Mouse (Mus musculus) left cerebral cortex, adult 2 months (tissue): ENCODE measurements around the gene Osgep. TPM values are rescaled to one million over a fixed set of nuclear protein-coding genes. Genes with fewer than 3 reads are reported as not detected.
"Not testable (repeated sequence)": the region's sequence is repeated elsewhere in the genome, so short reads cannot be mapped to it uniquely, and the experiment has no call there.

Experiments used
- DNase-seq, 2 experiments: peaks; one replicate each; pipeline ENCODE4 v3.0.0; 2021 to 2022; ENCODE audit warnings: low spot score in 2 of 2, mixed read lengths in 1 of 2; ENCODE audit errors: extremely low spot score in 1 of 2
- H3K27ac ChIP-seq: fragments of 200-600 bp; 2 replicates; pipeline ENCODE4 v1.8.1; 2022
- H3K4me3 ChIP-seq: fragments of 200-600 bp; 2 replicates; pipeline ENCODE4 v1.8.1; 2022
- CTCF ChIP-seq: fragments of 200-600 bp; IDR thresholded peaks from 2 replicates; pipeline ENCODE4 v1.8.1; 2022; ENCODE audit warnings: antibody characterized with exemption, mild to moderate bottlenecking, moderate library complexity
- intact Hi-C: fragments of 180-260 bp; cut with DNase I; formaldehyde crosslinking; loops from one replicate; pipeline ENCODE4 v1.15.1; 2025
- long read RNA-seq, 2 experiments: library from polyadenylated mRNA; stranded (forward); transcript quantifications; one replicate each; pipeline ENCODE4 v2.0.0; 2021; ENCODE audit warnings: borderline mapping rate in 2 of 2
- total RNA-seq, 2 experiments: library from RNA; stranded (reverse); gene quantifications; 2 replicates each; pipeline ENCODE4 v1.2.3; 2021

Gene Osgep
- total RNA-seq, result 10 to 100 TPM; 29.2 to 34.8 TPM
- long read RNA-seq, experiment 1, transcript Osgep-202 (11 exons, 3,388 nt), result major isoform, 18 of 30 reads
- long read RNA-seq, experiment 1, partial matches to known transcripts, result 1 of 30 reads
- long read RNA-seq, experiment 1, other reads (novel, unspliced or antisense), result 10 of 30 reads
- long read RNA-seq, experiment 2, transcript Osgep-202 (11 exons, 3,388 nt), result major isoform, 15 of 22 reads
- long read RNA-seq, experiment 2, partial matches to known transcripts, result 0 of 22 reads
- long read RNA-seq, experiment 2, other reads (novel, unspliced or antisense), result 7 of 22 reads

DNA sequence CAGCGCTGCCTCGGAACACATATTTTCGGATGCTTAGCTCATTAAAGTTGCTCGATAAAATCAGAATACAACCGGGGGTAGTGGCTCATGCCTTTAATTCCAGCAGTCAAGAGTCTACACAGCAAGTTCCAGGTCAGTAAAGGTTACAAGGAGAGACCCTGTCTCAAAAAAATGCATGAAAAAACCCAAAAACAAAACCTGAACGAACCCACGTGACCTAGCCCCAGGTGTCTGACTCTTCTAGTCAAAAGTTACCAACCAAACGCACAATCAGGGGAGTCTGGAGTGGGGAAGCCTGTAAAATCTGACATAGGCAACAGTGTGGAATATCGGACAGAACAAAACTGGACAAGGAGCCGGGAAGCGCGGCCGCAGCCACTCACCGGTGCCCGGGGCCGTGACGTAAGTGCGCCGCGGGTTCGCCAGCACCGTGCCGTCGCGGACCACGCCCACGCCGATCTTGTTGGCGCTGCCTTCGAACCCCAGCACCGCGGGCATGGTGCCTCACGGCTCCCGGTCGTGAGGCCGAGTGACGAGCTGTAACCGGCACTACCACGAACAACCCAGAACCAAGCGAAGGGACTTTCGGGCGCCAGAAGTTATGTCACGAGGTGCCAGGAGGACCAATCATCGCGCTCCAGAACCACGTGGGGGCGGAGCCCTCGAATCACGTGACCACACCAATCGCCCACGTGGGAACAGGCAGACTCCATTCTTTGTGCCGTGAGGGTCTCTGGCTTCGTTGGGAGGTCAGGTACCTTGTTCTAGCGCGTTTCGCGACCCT, at the start of gene Osgep, which contains the start of gene Apex1:
Gene Osgep, minus strand, starts transcription at position 613 of the 784 bp plus-strand sequence.
Gene Apex1, plus strand, starts transcription at position 688 of the 784 bp plus-strand sequence.
- Histone ChIP-seq H3K4me3 (peak within 1 kb of the TSS; percentile 82), H3K27ac (peak within 1 kb of the TSS; percentile 94)
- no peak for TF ChIP-seq CTCF
- peak; percentile 95 to 97 for DNase-seq
- intact Hi-C loops, result loop anchor here (1.0 to 2.0 kb wide), 2 partner anchors 118 to 139 kb away; partner anchors contain the start of genes Ccnb1ip1 and Parp2

DNA sequence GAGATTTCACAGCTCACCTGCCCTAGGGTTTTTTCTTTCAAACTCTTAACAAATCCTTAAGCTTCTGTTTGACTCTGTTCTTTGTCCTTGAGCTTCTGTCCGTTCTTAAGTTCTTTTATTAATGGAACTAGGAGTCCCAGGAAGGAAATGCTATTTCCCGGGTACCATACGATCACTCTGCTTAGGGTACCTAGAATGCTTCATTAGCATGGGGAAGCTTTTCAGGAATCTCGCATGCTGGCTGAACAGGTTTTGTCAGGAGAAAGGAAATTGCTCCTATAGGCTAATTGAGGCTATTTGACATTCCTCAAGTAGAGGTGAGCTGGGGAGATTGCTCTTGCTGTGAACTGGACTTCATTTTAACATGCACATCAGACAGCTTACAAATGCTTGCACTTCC, 49.0 kb upstream of the Osgep start:
- no peak for DNase-seq
- no peak for TF ChIP-seq CTCF
- intact Hi-C loops, result no loop called here

DNA sequence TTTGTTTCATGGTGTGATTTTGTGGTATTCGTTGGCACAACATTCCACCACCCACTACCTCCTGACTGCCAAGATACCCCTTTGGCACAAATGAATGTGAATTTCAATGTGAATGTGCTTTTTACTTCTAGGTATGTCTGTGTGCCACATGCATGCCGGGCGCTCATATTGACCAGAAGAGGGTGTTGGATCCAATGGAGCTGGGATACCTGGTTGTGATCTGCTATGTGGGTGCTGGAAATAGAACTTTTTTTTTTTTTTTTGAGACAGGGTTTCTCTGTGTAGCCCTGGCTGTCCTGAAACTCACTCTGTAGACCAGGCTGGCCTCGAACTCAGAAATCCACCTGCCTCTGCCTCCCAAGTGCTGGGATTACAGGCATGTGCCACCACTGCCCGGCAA, 48.4 kb upstream of the Osgep start:
- H3K27ac ChIP-seq, H3K4me3 ChIP-seq, intact Hi-C loops, DNase-seq: not testable (repeated sequence)

More for the DNA sequence above, 49.0 kb upstream of the Osgep start:
- Histone ChIP-seq H3K27ac (no peak overlapping the region), H3K4me3 (no peak overlapping the region)

DNA sequence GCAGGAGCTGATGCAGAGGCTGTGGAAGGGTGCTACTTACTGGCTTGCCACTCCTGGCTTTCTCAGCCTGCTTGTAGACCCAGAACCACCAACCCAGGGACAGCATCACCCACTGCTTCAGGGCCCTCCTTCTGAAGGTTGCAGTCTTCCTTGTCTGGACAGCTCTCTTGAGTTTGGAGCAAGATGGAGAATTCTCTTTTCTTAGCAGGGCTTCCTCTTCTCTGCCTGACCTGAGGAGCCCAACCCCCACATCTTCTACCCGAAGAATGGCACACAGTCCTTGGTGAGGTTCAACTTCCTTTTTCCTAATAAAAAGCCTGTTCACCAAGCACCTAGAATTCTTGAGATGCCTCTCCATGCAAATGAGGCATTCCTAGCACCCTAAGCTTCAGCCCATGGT, 46.1 kb upstream of the Osgep start:
- intact Hi-C loops, result no loop called here

DNA sequence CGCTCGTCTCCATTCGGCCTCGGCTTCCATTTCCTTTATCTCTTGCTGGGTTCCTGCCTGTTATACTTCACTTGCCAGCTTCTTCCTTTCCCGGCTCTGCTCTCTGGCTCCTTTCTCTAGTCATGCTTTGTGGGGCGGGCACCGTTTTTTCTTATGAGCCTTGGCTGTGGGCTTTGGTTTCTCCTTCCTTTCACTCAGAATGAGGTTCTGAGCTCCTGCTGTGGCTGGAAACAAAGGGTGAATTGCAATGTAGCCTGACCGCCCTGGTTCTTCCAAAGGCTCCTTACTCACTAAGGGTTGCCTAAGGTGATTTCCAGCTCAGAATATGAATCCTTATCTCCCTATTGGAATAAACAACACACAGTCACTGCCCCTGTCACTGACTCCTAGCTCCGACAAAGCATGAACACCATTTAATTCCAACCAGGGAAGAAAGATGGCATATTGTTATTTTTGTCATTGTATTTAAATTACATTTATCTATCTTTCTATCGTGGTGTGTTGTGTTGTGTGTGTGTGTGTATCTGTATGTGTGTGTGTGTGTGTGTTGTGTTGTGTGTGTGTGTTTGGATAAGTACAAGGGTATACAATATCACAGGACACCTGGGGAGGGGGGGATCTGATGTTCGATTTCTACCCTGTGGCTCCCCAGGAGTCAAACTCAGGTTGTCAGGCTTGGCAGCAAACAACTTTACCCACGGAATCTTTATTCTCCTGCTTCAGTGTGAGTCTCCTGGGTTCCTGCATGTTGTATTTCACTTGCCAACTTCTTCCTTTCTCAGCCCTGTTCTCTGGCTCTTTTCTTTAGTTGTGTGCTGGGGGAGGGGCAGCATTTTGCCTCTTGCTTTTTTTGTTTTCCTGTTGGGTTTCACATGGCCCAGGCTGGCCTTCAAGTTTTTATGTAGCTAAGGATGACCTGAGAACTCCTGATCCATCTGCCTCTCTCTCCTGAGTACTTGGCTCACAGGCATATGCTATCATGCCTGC, 45.2 kb upstream of the Osgep start:
- DNase-seq, result peak in 1 of 2 experiments; percentile 44
- no peak for TF ChIP-seq CTCF
- intact Hi-C loops, result no loop called here
- peak overlapping the region; percentile 47; the same call in 1 of the 2 replicates for H3K27ac ChIP-seq
- H3K4me3 ChIP-seq, result no peak overlapping the region

More for the DNA sequence above, 46.1 kb upstream of the Osgep start:
- no peak for DNase-seq
- TF ChIP-seq CTCF, result no peak
- Histone ChIP-seq H3K4me3 (no peak overlapping the region), H3K27ac (peak overlapping the region; percentile 44; the same call in 1 of the 2 replicates)

DNA sequence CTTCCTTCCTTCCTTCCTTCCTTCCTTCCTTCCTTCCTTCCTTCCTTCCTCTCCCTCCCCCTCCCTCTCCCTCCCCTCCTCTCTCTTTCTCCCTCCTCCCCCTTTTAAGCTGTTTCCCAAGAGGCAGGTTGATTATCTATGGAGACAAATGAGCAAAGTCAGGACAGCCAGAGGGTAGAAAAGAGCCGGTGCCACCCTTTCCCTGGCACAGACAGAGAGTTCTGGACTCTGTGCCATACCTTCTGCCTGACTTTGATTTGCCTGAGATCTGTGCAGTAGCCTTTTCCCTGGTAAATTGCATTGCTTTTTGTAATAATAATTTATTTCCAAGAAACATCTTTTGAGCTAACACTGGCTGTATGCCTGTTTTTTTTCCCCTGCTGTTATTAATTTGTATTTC, 44.3 kb upstream of the Osgep start:
- no peak for TF ChIP-seq CTCF
- peak overlapping the region; percentile 47; the same call in 1 of the 2 replicates for H3K27ac ChIP-seq
- no peak overlapping the region for H3K4me3 ChIP-seq
- no peak for DNase-seq
- intact Hi-C loops, result no loop called here

DNA sequence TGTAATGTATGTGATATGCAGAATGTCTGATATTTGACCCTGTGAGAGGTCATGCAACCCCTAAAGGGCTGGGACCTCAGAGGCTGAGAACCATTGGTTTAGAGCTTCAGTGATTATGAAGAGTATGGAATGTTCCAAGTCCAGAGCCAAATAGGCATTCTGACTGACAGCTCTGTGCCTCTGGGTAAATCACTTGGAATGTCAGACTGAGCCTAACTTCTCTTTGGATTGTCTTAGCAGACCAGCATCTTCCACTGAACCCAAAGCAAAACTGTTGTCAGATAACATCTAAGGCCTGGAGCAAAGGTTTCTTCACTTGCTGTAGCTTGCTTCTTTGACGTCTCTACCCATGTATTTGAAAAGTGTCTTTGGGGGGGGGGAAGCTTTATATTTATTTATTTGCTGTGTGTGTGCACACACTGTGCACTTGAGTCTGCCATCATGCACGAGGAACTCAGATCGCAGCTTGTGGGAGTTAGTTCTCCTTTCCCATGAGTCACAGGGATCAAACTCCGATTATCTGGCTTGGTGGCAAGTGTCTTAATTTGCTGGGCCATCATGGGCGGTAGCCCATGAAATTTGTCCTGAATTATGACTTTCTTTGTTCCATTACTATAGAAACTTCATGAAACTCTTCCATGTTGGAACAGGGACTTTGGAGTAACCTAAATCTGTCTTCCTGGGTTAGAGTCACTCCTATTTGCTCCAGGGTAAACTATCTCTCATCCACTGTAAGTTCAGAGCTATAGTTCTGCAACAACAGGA, 43.7 kb upstream of the Osgep start:
- DNase-seq, result no peak
- Histone ChIP-seq H3K27ac (peak overlapping the region; percentile 32; the same call in 1 of the 2 replicates), H3K4me3 (no peak overlapping the region)
- intact Hi-C loops, result no loop called here
- no peak for TF ChIP-seq CTCF

DNA sequence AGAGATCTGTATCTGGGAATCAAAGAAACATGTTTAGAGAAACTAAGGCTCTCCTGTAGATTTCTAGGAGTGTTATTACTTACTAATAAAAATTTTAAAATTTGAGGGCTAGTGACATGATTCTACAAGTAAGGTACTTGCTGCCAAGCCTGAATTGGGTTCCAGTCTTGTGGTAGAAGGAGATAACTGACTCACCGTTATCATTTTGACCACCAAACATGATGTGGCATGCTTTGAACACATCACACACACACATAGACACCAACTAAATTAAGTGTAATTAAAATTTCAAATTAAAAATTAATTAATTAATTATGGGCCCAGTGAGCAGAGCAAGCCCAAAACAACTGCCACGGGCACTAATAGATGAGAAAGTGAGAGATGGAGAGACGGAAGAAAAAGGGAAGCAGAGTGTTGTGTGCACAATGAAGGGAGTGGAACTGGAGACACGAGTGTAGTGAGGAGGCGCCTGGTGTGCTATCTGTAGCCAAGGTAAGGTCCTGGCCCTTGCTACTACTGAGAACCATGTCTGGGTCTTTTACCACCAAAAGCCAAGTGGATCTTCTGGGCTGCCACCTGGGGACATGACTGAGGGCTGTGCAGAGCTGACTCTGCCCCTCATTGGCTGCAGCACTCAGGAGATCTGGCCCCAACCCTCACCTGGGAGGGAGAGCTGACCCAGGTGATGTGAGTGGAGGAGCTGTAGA, 33.7 kb upstream of the Osgep start:
- DNase-seq, H3K27ac ChIP-seq, H3K4me3 ChIP-seq, intact Hi-C loops: not testable (repeated sequence)

DNA sequence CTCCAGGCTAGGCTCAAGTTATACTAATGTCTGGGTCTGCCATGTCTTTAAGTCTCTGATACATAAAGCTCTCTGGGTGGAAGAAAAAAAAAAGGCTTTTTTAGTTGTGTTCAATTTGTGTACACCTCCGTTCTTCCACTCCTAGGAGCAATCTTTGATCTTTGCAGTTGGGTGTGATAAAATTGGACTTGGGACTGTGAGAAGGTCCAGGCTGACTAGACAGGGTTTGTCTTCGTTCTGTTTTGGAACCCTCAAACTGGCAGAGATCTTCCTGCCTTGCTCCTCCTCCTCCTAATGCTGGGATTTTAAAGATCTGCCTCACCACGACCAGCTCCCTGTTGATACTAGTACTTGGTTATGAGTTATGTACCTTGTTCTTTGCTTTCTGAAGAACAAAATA, 32.5 kb upstream of the Osgep start:
- DNase-seq, intact Hi-C loops, H3K27ac ChIP-seq, H3K4me3 ChIP-seq: not testable (repeated sequence)

DNA sequence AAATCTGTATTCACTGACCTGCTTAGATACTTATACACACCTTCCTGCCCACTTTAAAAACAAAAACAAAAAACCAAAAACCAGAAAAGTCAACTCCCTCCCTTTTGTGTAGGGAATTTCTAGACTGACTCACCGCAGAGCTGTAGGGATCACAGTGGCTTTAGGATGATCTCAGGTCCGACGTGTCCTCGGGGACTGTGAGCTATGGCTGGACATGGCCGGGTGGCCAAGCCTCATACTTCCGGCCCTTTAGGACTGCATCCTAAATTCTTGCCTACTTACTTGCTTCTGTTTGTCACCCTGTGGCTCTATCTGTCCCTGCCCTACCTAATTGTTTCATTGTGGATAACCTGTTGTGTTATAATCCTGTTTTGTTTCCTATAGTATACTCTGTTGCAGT, 32.0 kb upstream of the Osgep start:
- H3K27ac ChIP-seq, H3K4me3 ChIP-seq, intact Hi-C loops, DNase-seq: not testable (repeated sequence)

DNA sequence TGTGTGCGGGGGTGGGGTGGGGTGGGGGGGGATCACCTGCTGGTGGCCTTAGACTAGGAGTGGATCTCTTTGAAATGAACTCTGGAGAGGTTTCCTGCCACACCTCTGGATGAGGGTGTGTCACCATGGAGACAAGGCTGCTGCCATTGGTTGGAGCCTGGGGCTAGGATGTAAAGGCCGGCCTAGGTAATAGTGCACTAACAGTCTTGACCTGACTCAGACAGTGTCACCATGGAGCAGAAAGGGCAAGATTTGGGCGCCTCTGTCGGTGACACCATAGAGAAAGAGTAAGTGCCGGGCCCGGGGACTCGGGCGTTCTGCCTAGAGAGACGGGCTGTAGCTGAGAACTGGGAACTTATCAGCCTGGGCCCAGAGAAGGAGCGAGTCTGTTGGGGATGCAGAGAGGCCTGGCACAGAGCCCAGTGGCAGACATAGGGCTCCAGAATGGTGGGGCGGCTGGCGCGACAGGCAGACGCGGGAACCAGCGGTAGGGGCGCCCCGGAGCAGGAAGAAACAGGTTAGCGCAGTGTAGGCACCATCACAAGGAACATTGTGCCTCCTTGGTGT, 31.3 kb upstream of the Osgep start, which contains the start of gene Pnp2:
Gene Pnp2, plus strand, starts transcription at position 51 of the 567 bp plus-strand sequence.
- H3K27ac ChIP-seq, result peak within 1 kb of the TSS; percentile 4; the same call in 1 of the 2 replicates
- intact Hi-C loops, result not testable (repeated sequence)
- peak; percentile 47 to 59 for DNase-seq
- peak within 1 kb of the TSS; percentile 30; the same call in 1 of the 2 replicates for H3K4me3 ChIP-seq
